Mouse (Mus musculus) CH12.LX (cell line): ENCODE results near the gene Specc1l. TPM values are rescaled to one million over a fixed set of nuclear protein-coding genes. Genes with fewer than 3 reads are reported as not detected.
A peak's percentile ranks its signal among the peaks of the same experiment; 100 is the strongest.

Experiments
- DNase-seq: peaks from one replicate; pipeline ENCODE4 v3.0.0-alpha.2; 2013; ENCODE audit errors: extremely low read depth
- H3K27ac ChIP-seq: 2 replicates; pipeline ENCODE4 v1.5.1; 2012; ENCODE audit warnings: low read depth, mild to moderate bottlenecking, control low read depth, moderate library complexity; ENCODE audit not compliant: insufficient read depth
- H3K27me3 ChIP-seq: replicated peaks from 2 replicates; pipeline ENCODE3; 2012; ENCODE audit warnings: inconsistent platforms
- H3K36me3 ChIP-seq, 2 experiments: replicated peaks in 1 of 2; 2 replicates each; pipeline versions ENCODE3 to v1.6.1; 2012; ENCODE audit warnings: inconsistent platforms in 1 of 2, low read length in 1 of 2, mild to moderate bottlenecking in 1 of 2, mixed read lengths in 1 of 2, moderate library complexity in 1 of 2; ENCODE audit not compliant: control insufficient read depth in 1 of 2, insufficient read depth in 1 of 2
- H3K4me1 ChIP-seq, 2 experiments: 2 replicates each; pipeline ENCODE4 v1.6.1; 2012; ENCODE audit warnings: inconsistent platforms in 1 of 2, moderate library complexity in 1 of 2; ENCODE audit not compliant: insufficient read depth in 2 of 2, control insufficient read depth in 1 of 2
- H3K4me2 ChIP-seq: 2 replicates; pipeline ENCODE4 v1.6.1; 2012; ENCODE audit warnings: low read depth, mild to moderate bottlenecking, control low read depth; ENCODE audit not compliant: poor library complexity, insufficient read depth, severe bottlenecking
- H3K4me3 ChIP-seq, 3 experiments: fragments of 150-350 bp in 1 of 3; sonication (generic) in 1 of 3; replicated peaks in 1 of 3; 2 replicates each; pipeline versions ENCODE3 to v1.5.1; 2011 to 2012; ENCODE audit warnings: low read depth in 2 of 3, low read length in 2 of 3, mild to moderate bottlenecking in 2 of 3, moderate library complexity in 2 of 3, control low read depth in 1 of 3, improper control_type of control experiment in 1 of 3, inconsistent platforms in 1 of 3, mixed read lengths in 1 of 3; ENCODE audit not compliant: poor library complexity in 1 of 3
- H3K79me2 ChIP-seq: replicated peaks from 2 replicates; pipeline ENCODE4 v1.6.1; 2012; ENCODE audit warnings: mild to moderate bottlenecking, moderate library complexity; ENCODE audit not compliant: control insufficient read depth, poor library complexity, insufficient read depth, severe bottlenecking; ENCODE audit errors: extremely low read depth
- H3K9ac ChIP-seq: 2 replicates; pipeline ENCODE4 v1.6.1; 2012; ENCODE audit warnings: low read depth, mild to moderate bottlenecking, control low read depth, moderate library complexity; ENCODE audit not compliant: insufficient read depth
- H3K9me3 ChIP-seq: replicated peaks from 2 replicates; pipeline ENCODE3; 2012; ENCODE audit warnings: low read length, inconsistent platforms, mixed read lengths
- CHD2 ChIP-seq: IDR thresholded peaks from 2 replicates; pipeline ENCODE4 v1.6.1; 2011; ENCODE audit warnings: low read length, improper control_type of control experiment
- ELF1 ChIP-seq: IDR thresholded peaks from 2 replicates; pipeline ENCODE4 v1.6.1; 2014; ENCODE audit warnings: low read depth, mild to moderate bottlenecking, inconsistent platforms, low read length, improper control_type of control experiment
- EP300 ChIP-seq: IDR thresholded peaks from 2 replicates; pipeline ENCODE4 v1.6.1; 2011; ENCODE audit warnings: low read length, improper control_type of control experiment
- IRF4 ChIP-seq: IDR thresholded peaks from 2 replicates; pipeline ENCODE4 v1.6.1; 2014; ENCODE audit warnings: low read depth, mild to moderate bottlenecking, inconsistent platforms, low read length, improper control_type of control experiment
- JUN ChIP-seq: IDR thresholded peaks from 2 replicates; pipeline ENCODE4 v1.6.1; 2011; ENCODE audit warnings: low read depth, mild to moderate bottlenecking, low read length, improper control_type of control experiment, moderate library complexity; ENCODE audit not compliant: insufficient read depth
- KAT2A ChIP-seq: IDR thresholded peaks from 2 replicates; pipeline ENCODE4 v1.6.1; 2012; ENCODE audit warnings: low read length, improper control_type of control experiment, inconsistent platforms; ENCODE audit not compliant: insufficient replicate concordance
- MAX ChIP-seq: IDR thresholded peaks from 2 replicates; pipeline ENCODE4 v1.6.1; 2011; ENCODE audit warnings: low read length, improper control_type of control experiment
- POLR2AphosphoS2 ChIP-seq: IDR thresholded peaks from 2 replicates; pipeline ENCODE4 v1.6.1; 2011; ENCODE audit warnings: low read depth, low read length, improper control_type of control experiment
- SIN3A ChIP-seq: IDR thresholded peaks from 2 replicates; pipeline ENCODE4 v1.6.1; 2012; ENCODE audit warnings: low read length, improper control_type of control experiment, inconsistent platforms
- ZC3H11A ChIP-seq: IDR thresholded peaks from 2 replicates; pipeline ENCODE4 v1.6.1; 2012; ENCODE audit warnings: low read depth, mild to moderate bottlenecking, inconsistent platforms, low read length, improper control_type of control experiment
- ZNF384 ChIP-seq: IDR thresholded peaks from 2 replicates; pipeline ENCODE4 v1.6.1; 2012; ENCODE audit warnings: low read depth, low read length, improper control_type of control experiment, inconsistent platforms
- dilution Hi-C: fragments of 300-500 bp; cut with MboI; formaldehyde crosslinking; loops from 2 replicates; pipeline ENCODE4 v1.14.3; 2020; ENCODE audit warnings: low sequenced_read_pairs; ENCODE audit not compliant: extremely low pct_unique_long_range_greater_than_20kb, extremely low pct_ligation_motif_present
- in situ Hi-C: fragments of 300-500 bp; cut with MboI; formaldehyde crosslinking; loops from 3 replicates; pipeline ENCODE4 v1.14.3; 2019; ENCODE audit warnings: low sequenced_read_pairs, low pct_ligation_motif_present, low pct_unique_long_range_greater_than_20kb, mixed read lengths
- polyA plus RNA-seq: library from polyadenylated mRNA; unstranded; fragments of >175 nt; gene quantifications from 2 replicates; pipeline ENCODE4 v1.2.1, GENCODE M21; 2012; ENCODE audit warnings: low read depth; ENCODE audit not compliant: insufficient read length
- total RNA-seq, 2 experiments: library from RNA; depleted of rRNA; stranded (reverse); fragments of 300-350 nt in 1 of 2; fragments of >200 nt in 1 of 2; gene quantifications; 2 replicates each; pipeline ENCODE4 v1.2.3; 2012 to 2014

Gene Specc1l
- total and polyA plus RNA-seq, 3 experiments: 18.6 to 25.1 (median 21.1) TPM

DNA sequence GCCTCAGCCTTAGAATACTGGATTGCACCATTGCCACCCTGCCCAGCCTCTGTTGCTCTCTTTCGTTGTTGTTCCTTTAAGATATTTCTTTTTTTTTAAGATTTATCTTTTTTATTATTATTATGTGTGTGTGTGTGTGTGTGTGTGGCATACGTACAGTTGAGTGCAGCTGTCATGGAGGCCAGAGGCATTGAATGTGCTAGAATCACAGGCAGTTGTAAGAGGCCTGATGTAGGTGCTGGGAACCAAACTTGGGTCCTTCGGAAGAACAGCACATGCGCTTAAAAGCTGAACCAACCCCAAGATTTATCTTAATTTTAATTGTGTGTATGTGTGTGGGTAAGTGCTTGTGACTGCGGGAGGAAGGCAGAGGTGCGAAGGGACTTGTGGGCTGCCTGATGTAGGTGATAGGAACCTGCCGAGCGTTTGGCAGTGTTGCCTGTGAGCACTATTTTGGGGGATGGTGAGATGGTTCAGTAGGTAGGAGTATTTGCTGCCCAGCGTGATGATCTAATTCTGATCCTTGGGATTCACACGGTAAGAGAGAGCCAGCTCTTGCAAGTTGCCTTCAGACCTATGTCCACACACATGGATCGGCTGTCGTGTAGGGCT lies 89.4 kb downstream of the Specc1l start:
- in situ Hi-C loops (no loop called here), dilution Hi-C loops (no loop called here)
- H3K36me3 ChIP-seq: peaks cover 19 to 70% of the 10 kb centered on the region in 2 experiments
- no peak for TF ChIP-seq MAX
- no peaks in the 10 kb centered on the region for H3K9me3 ChIP-seq
- no peak overlapping the region for H3K4me2 ChIP-seq
- peaks cover 9 to 76% of the 10 kb centered on the region in 2 experiments for H3K4me1 ChIP-seq
- no peaks in the 10 kb centered on the region for H3K27me3 ChIP-seq
- DNase-seq: no peak
- no peak overlapping the region for H3K27ac ChIP-seq
- no peak overlapping the region for H3K4me3 ChIP-seq
- no peaks in the 10 kb centered on the region; the same call in 1 of the 2 replicates for H3K79me2 ChIP-seq
- H3K9ac ChIP-seq: no peak overlapping the region

DNA sequence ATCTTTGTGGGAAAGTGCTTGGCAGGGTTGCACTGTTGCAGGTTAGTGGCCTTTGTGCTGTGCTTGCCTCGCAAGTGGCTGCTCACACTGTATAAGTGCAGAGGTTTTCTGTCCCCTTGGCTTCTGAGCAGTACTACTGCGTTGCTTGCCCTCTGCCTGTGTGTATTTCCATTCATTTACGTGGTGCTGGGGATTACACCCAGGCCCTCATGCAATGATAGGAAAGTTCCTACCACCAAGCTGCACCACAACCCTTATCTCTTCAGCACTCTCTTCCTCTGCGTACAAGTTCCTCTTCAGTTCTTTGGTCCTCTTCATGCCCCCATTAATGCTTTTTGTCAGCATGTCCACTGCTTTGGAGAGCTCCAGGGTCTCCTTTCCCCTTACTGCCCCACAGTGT lies 90.1 kb downstream of the Specc1l start:
- dilution Hi-C loops (no loop called here), in situ Hi-C loops (no loop called here)
- Histone ChIP-seq H3K4me2 (no peak overlapping the region), H3K9me3 (no peaks in the 10 kb centered on the region), H3K79me2 (no peaks in the 10 kb centered on the region; the same call in 1 of the 2 replicates), H3K27ac (no peak overlapping the region), H3K27me3 (no peaks in the 10 kb centered on the region), H3K9ac (no peak overlapping the region), H3K4me1 (peaks cover 9 to 76% of the 10 kb centered on the region in 2 experiments), H3K4me3 (no peak overlapping the region), H3K36me3 (peaks cover 23 to 69% of the 10 kb centered on the region in 2 experiments)
- TF ChIP-seq CHD2 (no peak), IRF4 (no peak), EP300 (0 out of 2 replicates have a peak, but pooled peaks have one; percentile 12), KAT2A (no peak), ZNF384 (no peak), SIN3A (no peak), ZC3H11A (no peak)
- no peak for DNase-seq

- DNase-seq: no peak
- Histone ChIP-seq H3K4me1 (peaks cover 9 to 76% of the 10 kb centered on the region in 2 experiments), H3K4me3 (no peak overlapping the region), H3K36me3 (peaks cover 28 to 70% of the 10 kb centered on the region in 2 experiments), H3K27ac (no peak overlapping the region), H3K9ac (no peak overlapping the region), H3K9me3 (no peaks in the 10 kb centered on the region), H3K27me3 (no peaks in the 10 kb centered on the region), H3K4me2 (no peak overlapping the region), H3K79me2 (no peaks in the 10 kb centered on the region; the same call in 1 of the 2 replicates)
- in situ Hi-C loops: no loop called here
- dilution Hi-C loops: no loop called here
- TF ChIP-seq JUN (no peak), POLR2AphosphoS2 (no peak), ELF1 (no peak)
These were observed 90.7 kb downstream of the Specc1l start for GRCm38 (mm10) chr10:75302536-75302935.
